Mouse (Mus musculus) testis, postnatal 14 days (tissue): ENCODE measurements around the gene Nfkbie.

Source experiments
- DNase-seq: peaks from one replicate; pipeline ENCODE4 v3.0.0; 2021; ENCODE audit warnings: low spot score

Nfkbie gene

DNA sequence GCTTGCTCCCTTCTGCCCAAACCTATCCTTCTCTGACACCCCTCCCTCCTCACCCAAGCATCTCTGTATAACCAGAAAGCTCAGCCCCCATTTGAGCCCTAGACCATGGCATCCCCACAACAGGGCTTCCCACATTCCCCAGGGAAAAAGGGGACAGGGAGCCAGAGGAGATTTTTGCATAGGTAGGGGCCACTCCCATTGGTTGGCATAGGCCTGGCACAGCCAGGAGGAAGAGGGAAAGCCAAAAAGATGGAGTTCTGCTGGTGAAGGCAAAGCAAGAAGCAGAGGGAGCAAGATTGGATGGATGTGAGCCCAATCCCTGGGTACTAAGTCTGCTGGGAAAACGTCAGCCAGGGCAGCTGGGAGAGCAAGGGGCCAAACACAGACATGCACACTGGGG, 12.4 kb upstream of the Nfkbie start:
- no peak for DNase-seq

- no peak for DNase-seq
Measured at GRCm38 (mm10) chr17:45544001-45544872, 11.3 kb upstream of the Nfkbie start.

DNA sequence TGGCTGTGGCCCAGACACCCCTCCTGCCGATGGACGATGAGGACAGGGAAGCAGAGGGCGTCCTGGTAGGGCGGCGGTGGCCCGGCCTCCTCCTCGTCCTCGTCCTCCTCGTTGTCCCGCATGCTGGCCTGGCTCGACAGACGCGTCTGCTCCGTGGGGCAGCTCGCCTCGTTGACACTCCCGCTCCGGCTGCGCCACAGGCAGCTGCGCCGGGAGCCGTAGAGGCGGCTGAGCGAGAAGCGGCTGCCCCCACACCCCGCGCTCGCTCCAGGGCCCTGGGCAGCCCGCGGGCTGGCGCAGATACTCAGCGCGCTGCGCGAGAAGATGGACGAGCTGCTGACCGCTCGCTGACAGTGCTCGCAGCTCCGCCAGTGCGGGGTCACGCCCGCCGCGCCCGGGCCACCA, 10.6 kb upstream of the Nfkbie start:
- no peak for DNase-seq

DNA sequence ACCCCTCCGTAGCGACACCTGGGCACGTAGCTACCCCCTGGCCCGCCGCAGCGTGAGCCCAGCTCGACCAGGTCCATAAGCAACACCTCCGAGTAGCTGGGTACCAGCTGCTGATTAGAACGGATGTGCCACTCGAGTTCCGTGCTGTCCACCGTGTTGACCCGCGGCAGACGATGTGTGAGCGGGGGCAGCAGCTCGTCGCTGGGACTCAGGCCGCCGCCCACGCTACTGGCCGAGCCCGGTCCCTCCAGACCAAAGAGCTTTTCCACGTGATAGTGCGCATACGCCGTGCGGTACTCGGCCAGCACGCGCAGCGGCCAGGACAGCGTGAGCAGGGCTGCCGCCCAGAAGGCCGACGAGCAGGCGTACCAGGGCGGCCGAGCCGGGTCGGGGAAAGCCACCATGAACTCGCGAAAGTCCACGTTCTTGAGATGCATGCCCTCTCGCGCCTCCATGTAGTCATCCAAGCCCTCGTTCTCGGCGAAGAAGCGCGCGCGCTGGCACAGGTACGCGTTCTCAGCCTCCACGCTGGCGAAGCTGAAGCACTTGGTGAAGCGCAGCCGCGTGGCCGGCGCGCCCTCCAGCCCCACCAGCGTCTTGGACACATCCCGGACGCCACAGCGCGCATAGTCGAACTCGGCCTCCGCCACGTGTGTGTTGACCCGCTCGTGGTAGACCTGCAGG, 10.1 kb upstream of the Nfkbie start:
- no peak for DNase-seq

DNA sequence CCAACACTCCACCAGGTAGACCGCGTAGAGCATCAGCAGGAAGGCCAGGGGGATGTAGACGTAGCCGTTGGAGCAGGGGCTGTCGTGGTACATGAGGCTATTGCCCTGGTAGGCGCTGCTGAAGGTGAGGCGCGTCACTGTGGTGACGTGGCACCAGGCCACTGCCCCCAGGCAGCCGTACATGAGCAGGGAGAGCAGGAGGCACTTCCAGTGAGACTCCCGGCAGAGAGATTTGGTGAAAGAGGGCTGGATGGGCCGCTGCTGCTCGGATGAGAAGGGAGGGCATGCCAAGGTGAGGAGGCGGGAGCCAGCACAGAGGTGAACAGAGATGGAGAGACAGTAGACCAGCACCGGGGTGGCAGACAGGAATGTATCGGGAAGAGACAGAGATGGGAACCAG, 8.6 kb upstream of the Nfkbie start:
- DNase-seq: no peak

- DNase-seq: no peak
Measured at GRCm38 (mm10) chr17:45547461-45548190, 7.9 kb upstream of the Nfkbie start.

DNA sequence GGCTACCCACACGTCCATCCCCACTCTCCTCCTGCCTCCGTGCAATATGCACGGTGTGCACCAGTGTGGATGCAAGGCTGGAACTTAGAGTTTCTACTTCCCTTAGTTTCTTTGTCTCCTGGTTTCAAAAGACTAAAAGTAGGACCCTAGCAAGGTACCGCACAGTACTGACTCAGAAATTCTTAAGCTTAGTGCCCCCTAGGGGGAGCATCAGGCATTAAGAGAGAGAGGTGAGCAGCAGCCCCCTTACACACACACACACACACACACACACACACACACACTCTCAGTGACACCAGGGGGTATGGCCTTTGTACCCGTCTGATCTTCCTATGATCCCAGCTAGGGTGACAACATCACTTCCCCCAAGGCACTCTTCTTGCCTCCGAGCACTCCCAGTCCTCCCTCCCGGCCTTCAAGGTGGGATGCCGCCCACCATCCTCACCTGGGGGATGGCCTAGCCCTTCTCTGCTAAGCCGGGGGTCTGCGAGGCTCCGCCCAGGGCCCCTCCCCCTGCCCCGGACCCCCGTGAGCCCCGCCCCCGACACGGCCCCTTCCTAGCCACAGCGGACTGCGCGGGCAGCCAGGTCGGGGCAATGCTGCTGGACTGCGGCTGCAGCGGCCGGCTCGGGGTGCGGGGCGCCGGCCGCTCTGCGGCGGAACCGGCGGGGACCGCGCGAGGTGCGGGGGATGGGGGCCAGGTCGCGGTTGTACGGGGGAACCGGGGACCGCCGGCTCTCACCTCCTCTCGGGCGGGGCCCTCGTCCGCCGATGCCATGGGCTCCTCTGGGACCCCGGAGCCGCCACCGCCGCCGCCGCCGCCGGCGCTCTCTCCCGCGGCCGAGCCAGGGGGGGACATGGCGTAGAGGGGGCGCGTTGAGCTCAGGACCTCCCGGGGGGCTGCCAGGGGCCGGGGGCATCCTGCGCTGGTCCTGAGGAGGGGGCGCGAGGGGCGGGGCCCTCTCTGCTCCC, 6.7 kb upstream of the Nfkbie start:
- DNase-seq: no peak

DNA sequence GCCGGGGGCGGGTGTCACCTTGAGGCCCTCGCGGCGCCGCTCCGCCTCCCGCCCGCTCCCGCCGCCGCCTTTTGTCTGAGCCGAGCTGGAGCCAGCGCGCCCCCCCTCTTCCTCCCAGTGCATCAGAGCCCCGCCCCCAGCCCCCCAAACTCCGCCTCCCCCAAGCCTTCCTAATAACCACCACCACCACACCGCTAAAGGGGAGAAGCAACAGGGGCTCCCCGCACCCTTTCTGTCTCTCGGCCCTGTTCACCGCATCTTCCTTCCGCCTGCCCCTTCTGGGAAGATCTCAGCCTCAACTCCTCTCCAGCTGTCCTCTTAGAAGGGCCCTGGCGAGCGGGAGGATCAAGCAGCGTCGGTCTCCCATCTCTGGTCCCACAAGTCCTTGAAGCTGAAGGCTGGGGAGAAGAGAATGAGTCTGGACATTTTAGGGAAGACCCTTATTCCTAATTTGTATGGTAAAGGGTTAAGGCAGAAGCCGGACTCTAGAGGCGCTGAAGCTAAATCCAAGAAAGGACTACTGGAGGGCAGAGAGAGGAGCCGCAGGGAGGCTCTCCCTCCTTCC, 5.8 kb upstream of the Nfkbie start, which contains the start of gene Tmem151b:
Gene Tmem151b (minus strand): TSS at position 61 of the 565 bp plus-strand sequence.
- no peak for DNase-seq

DNA sequence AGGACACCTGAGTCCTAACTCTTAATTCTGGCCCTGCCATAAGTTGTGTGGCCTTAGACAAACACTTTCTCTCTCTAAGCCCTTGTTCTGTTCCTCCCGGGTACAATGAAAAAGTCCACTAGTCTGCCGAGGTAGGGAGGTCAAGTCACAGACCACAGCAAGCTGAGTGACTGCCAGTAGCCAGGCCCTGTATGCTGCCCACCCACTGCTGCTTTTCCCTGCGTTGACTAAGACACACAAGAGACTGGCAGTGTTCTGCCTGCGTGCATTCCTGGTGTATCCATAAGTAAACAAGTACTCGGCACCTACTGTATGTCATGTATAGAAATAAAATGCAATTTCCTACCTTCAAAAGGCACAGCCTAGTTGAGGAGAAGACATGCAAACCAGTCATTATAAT, 5.2 kb upstream of the Nfkbie start:
- DNase-seq: no peak

GRCm38 (mm10) chr17:45551249-45551796, 4.2 kb upstream of the Nfkbie start:
- DNase-seq: no peak

DNA sequence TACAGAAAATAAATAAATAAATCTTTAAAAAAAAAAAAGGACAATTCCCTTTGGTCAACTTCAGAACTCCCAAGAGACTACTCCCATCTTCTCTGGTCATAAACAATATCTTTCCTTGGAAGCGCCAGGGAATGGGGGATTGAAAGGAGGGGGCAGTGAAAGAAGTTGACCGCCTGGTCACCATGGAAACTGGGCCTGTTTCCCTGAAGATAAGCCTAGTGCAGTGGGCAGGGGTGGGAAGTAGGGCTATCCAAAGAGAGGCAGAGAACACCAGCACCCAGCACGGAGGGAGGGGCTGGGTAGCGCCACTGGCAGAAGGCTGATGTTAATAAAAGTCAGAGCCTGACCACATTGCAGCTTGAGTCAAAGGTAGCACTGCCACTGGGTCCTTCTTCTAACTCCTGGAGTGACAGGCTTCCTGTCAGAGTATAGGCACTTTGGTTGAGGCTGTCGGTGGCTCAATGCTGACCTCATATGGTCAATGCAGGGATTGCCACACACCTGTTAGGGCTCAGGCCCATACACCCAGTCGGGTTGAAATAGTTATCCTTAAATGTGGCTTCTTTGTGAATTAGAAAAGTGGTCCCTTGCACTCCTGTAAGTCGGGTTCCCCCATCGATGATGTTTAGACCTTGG, 3.6 kb upstream of the Nfkbie start:
- no peak for DNase-seq

GRCm38 (mm10) chr17:45553065-45553464, 2.4 kb upstream of the Nfkbie start:
- DNase-seq: no peak

DNA sequence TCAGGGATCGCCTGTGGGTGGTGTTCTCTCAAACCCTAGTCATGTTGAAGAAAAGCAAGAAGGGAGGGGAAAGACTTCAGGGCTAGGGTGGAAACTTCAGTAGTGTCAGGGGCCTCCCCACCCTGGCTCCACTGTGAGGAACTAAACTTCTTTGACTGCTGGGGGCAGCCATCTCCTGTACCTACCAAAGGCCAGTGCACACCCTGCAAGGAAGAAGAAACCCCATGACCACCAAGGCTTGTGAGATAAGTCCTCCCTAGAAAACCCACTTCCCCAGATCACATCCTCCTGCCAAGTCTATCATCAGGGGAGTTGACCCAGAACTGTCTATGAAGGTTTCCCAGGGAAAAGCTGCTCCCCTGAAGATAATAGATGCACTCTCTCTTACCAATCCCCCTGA, 1.1 kb upstream of the Nfkbie start:
- no peak for DNase-seq

- DNase-seq: no peak
Measured at GRCm38 (mm10) chr17:45556107-45556489, 595 bp downstream of the Nfkbie start.

- DNase-seq: no peak
Measured at GRCm38 (mm10) chr17:45556514-45557245, 1.2 kb downstream of the Nfkbie start.

GRCm38 (mm10) chr17:45557246-45557824, 1.8 kb downstream of the Nfkbie start:
- no peak for DNase-seq

DNA sequence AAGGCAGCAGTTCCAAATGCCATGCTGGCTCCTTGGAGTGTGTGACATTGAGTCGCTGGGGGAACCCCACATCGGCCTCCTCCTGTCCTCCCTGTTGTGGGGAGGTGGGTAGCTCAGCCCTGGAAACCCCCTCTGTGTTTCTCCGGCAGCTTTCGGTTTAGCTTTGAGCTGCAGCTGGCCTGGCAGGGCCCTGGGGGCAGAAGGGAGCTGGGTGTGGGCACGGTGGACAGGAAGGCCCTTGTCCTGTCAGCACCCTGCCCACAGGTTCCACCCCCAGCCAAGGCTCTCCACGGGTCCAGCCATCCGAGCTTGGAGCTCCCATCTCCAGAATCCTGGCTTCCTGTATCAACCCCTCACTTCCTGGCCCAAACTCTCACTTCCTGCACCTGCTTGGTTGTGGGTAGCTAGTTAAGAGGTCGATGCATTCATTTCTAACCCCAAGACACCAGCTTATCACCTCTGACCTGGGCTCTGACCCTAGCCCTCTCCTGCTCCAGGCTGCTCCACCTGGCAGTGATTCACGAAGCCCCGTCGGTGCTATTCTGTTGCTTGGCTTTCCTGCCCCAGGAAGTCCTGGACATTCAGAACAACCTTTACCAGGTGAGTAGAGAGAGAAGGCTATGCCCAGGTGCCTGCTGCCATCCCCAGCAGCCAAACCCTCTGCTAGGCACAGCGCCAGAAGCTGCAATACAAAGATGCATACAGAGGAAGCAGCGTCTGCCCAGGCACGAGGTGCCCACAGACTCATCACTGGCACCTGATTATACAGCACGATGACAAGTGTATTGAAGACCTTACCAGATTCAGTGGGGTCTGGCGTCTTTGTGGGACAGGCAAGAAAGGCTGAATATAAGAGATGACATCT, 2.7 kb downstream of the Nfkbie start:
- no peak for DNase-seq
